Mouse (Mus musculus): ENCODE results near the gene Ddx6.

GRCm38 (mm10) chr9:44610371-44610770 lies 5.7 kb downstream of the Ddx6 start:
- TF ChIP-seq POLR2A (IDR thresholded peaks at IDR 0.05; ENCODE audit: low read depth, low read length) (no peak), CTCF (IDR thresholded peaks at IDR 0.05; ENCODE audit: extremely low read depth, insufficient read length, insufficient replicate concordance, low read depth, low read length) (no peak)
